Mouse (Mus musculus) neural tube, embryonic 15.5 days (tissue): ENCODE measurements around the gene Glb1. TPM values are rescaled to one million over a fixed set of nuclear protein-coding genes. Genes with fewer than 3 reads are reported as not detected.

Source experiments
- ATAC-seq: fragments of 200-750 bp; cut with Nextera tagmentation; 2 replicates; pipeline ENCODE4 v1.8.0; 2017; ENCODE audit warnings: mild to moderate bottlenecking, moderate TSS enrichment, moderate library complexity; ENCODE audit not compliant: low FRiP score
- H3K27ac ChIP-seq: fragments of 300-500 bp; sonication (generic); replicated peaks from 2 replicates; pipeline ENCODE4 v1.5.1; 2015; ENCODE audit warnings: mild to moderate bottlenecking, inconsistent platforms
- H3K27me3 ChIP-seq: fragments of 300-500 bp; sonication (generic); replicated peaks from 2 replicates; pipeline ENCODE4 v1.6.1; 2015; ENCODE audit warnings: inconsistent platforms
- H3K36me3 ChIP-seq: fragments of 300-500 bp; sonication (generic); 2 replicates; pipeline ENCODE4 v1.6.1; 2015; ENCODE audit warnings: inconsistent platforms
- H3K4me1 ChIP-seq: fragments of 300-500 bp; sonication (generic); 2 replicates; pipeline ENCODE4 v1.6.1; 2015; ENCODE audit warnings: inconsistent platforms
- H3K4me2 ChIP-seq: fragments of 300-500 bp; sonication (generic); 2 replicates; pipeline ENCODE4 v1.6.1; 2015; ENCODE audit warnings: inconsistent platforms, mild to moderate bottlenecking, moderate library complexity
- H3K4me3 ChIP-seq: fragments of 300-500 bp; sonication (generic); replicated peaks from 2 replicates; pipeline ENCODE4 v1.5.1; 2015; ENCODE audit warnings: mild to moderate bottlenecking, inconsistent platforms
- H3K9ac ChIP-seq: fragments of 300-500 bp; sonication (generic); replicated peaks from 2 replicates; pipeline ENCODE4 v1.6.1; 2015; ENCODE audit warnings: mild to moderate bottlenecking, inconsistent platforms
- H3K9me3 ChIP-seq: fragments of 300-500 bp; sonication (generic); replicated peaks from 2 replicates; pipeline ENCODE4 v1.6.1; 2016; ENCODE audit warnings: inconsistent platforms
- WGBS: fragments of 180-500 bp; shearing (Covaris S2); methylation state at CpG from one replicate; pipeline ENCODE4 v1.1.7; 2015; ENCODE audit warnings: mixed read lengths; 5-methylcytosine and 5-hydroxymethylcytosine counted together
- polyA plus RNA-seq: library from polyadenylated mRNA; unstranded; fragments of >200 nt; fragmentation: Nextera tagmentation; extraction: Ambion mirVana; gene quantifications from 2 replicates; pipeline ENCODE4 v1.2.1, GENCODE M21; 2015

Glb1 gene
- polyA plus RNA-seq, 1 experiment from 2014 or later = 30.9 TPM

- WGBS = 93% methylated on average over 12 of the region's 12 CpGs
- no peak overlapping the region for H3K4me3 ChIP-seq
- peaks cover 8% of the 10 kb centered on the region for H3K36me3 ChIP-seq
- H3K9me3 ChIP-seq = no peaks in the 10 kb centered on the region
- H3K27ac ChIP-seq = no peak overlapping the region
- H3K4me2 ChIP-seq = no peak overlapping the region
- no peak for ATAC-seq
- peaks cover 17% of the 10 kb centered on the region for H3K4me1 ChIP-seq
- no peak overlapping the region for H3K9ac ChIP-seq
- H3K27me3 ChIP-seq = no peaks in the 10 kb centered on the region
These were observed 1.2 kb upstream of the Glb1 start for GRCm38 (mm10) chr9:114399680-114400079.

- no peaks in the 10 kb centered on the region for H3K9me3 ChIP-seq
- H3K9ac ChIP-seq = peak overlapping the region; percentile 77
- H3K36me3 ChIP-seq = peaks cover 17% of the 10 kb centered on the region
- no peak for ATAC-seq
- peak overlapping the region; percentile 92 for H3K27ac ChIP-seq
- peak overlapping the region; percentile 76 for H3K4me2 ChIP-seq
- H3K4me3 ChIP-seq = peak overlapping the region; percentile 70
- peaks cover 17% of the 10 kb centered on the region for H3K4me1 ChIP-seq
- no peaks in the 10 kb centered on the region for H3K27me3 ChIP-seq
- WGBS = 26% methylated on average over 5 of the region's 5 CpGs
These were observed 308 bp upstream of the Glb1 start for GRCm38 (mm10) chr9:114400588-114400948.

- Histone ChIP-seq H3K4me3 (peak overlapping the region; percentile 70), H3K9ac (peak overlapping the region; percentile 77), H3K27me3 (no peaks in the 10 kb centered on the region), H3K4me1 (peaks cover 17% of the 10 kb centered on the region), H3K27ac (peak overlapping the region; percentile 92), H3K9me3 (no peaks in the 10 kb centered on the region), H3K36me3 (peaks cover 28% of the 10 kb centered on the region), H3K4me2 (peak overlapping the region; percentile 76)
- WGBS = 4% methylated on average over 16 of the region's 16 CpGs
- ATAC-seq = peak; percentile 48; the same call in 1 of the 2 replicates
These were observed 807 bp downstream of the Glb1 start for GRCm38 (mm10) chr9:114401685-114402080.

GRCm38 (mm10) chr9:114407676-114408075 lies 6.8 kb downstream of the Glb1 start:
- Histone ChIP-seq H3K36me3 (peaks cover 54% of the 10 kb centered on the region), H3K27me3 (no peaks in the 10 kb centered on the region), H3K9ac (no peak overlapping the region), H3K4me1 (peaks cover under 1% of the 10 kb centered on the region; the same call in 1 of the 2 replicates), H3K27ac (no peak overlapping the region), H3K4me2 (no peak overlapping the region), H3K9me3 (no peaks in the 10 kb centered on the region), H3K4me3 (no peak overlapping the region)
- ATAC-seq = no peak
- 79% methylated on average over 2 of the region's 2 CpGs for WGBS

GRCm38 (mm10) chr9:114410313-114410862 lies 9.5 kb downstream of the Glb1 start:
- Histone ChIP-seq H3K9me3 (no peaks in the 10 kb centered on the region), H3K27ac (no peak overlapping the region), H3K4me1 (no peaks in the 10 kb centered on the region), H3K27me3 (no peaks in the 10 kb centered on the region), H3K9ac (no peak overlapping the region), H3K36me3 (peaks cover 39% of the 10 kb centered on the region), H3K4me2 (no peak overlapping the region), H3K4me3 (no peak overlapping the region)
- no peak for ATAC-seq
- 96% methylated on average over 11 of the region's 11 CpGs for WGBS

- no peak for ATAC-seq
- Histone ChIP-seq H3K4me1 (no peaks in the 10 kb centered on the region), H3K36me3 (peaks cover 30% of the 10 kb centered on the region), H3K4me3 (no peak overlapping the region), H3K9ac (no peak overlapping the region), H3K9me3 (no peaks in the 10 kb centered on the region), H3K27ac (no peak overlapping the region), H3K27me3 (no peaks in the 10 kb centered on the region), H3K4me2 (no peak overlapping the region)
- 85% methylated on average over 5 of the region's 5 CpGs for WGBS
These were observed 10.4 kb downstream of the Glb1 start for GRCm38 (mm10) chr9:114411295-114411694.

- Histone ChIP-seq H3K27ac (no peak overlapping the region), H3K9ac (no peak overlapping the region), H3K4me3 (no peak overlapping the region), H3K9me3 (no peaks in the 10 kb centered on the region), H3K27me3 (no peaks in the 10 kb centered on the region), H3K4me1 (no peaks in the 10 kb centered on the region), H3K4me2 (no peak overlapping the region), H3K36me3 (peaks cover 26% of the 10 kb centered on the region)
- WGBS = 95% methylated on average over 9 of the region's 9 CpGs
- ATAC-seq = no peak
These were observed 11.5 kb downstream of the Glb1 start for GRCm38 (mm10) chr9:114412406-114412805.

GRCm38 (mm10) chr9:114413866-114414265 lies 13.0 kb downstream of the Glb1 start:
- Histone ChIP-seq H3K9me3 (no peaks in the 10 kb centered on the region), H3K4me2 (no peak overlapping the region), H3K27ac (no peak overlapping the region), H3K4me1 (no peaks in the 10 kb centered on the region), H3K27me3 (no peaks in the 10 kb centered on the region), H3K4me3 (no peak overlapping the region), H3K9ac (no peak overlapping the region), H3K36me3 (peaks cover 13% of the 10 kb centered on the region)
- WGBS = 91% methylated on average over 12 of the region's 12 CpGs
- ATAC-seq = no peak

- Histone ChIP-seq H3K9me3 (no peaks in the 10 kb centered on the region), H3K4me2 (no peak overlapping the region), H3K27me3 (no peaks in the 10 kb centered on the region), H3K9ac (no peak overlapping the region), H3K4me3 (no peak overlapping the region), H3K27ac (no peak overlapping the region), H3K4me1 (no peaks in the 10 kb centered on the region), H3K36me3 (0 out of 2 replicates have a peak, but pooled peaks cover 4% of the 10 kb centered on the region)
- WGBS = 23% methylated on average over 11 of the region's 11 CpGs
- ATAC-seq = no peak
These were observed 14.8 kb downstream of the Glb1 start for GRCm38 (mm10) chr9:114415701-114416100.

GRCm38 (mm10) chr9:114416646-114417517 lies 16.0 kb downstream of the Glb1 start:
- ATAC-seq = no peak
- Histone ChIP-seq H3K36me3 (no peaks in the 10 kb centered on the region), H3K9ac (no peak overlapping the region), H3K4me2 (no peak overlapping the region), H3K9me3 (no peaks in the 10 kb centered on the region), H3K4me1 (no peaks in the 10 kb centered on the region), H3K27ac (no peak overlapping the region), H3K4me3 (no peak overlapping the region), H3K27me3 (no peaks in the 10 kb centered on the region)
- WGBS = 92% methylated on average over 21 of the region's 21 CpGs

GRCm38 (mm10) chr9:114418187-114418586 lies 17.3 kb downstream of the Glb1 start:
- Histone ChIP-seq H3K4me1 (no peaks in the 10 kb centered on the region), H3K4me3 (no peak overlapping the region), H3K27ac (no peak overlapping the region), H3K27me3 (no peaks in the 10 kb centered on the region), H3K36me3 (no peaks in the 10 kb centered on the region), H3K9me3 (no peaks in the 10 kb centered on the region), H3K4me2 (no peak overlapping the region), H3K9ac (no peak overlapping the region)
- ATAC-seq = no peak
- WGBS = 75% methylated on average over 7 of the region's 7 CpGs

GRCm38 (mm10) chr9:114420443-114420842 lies 19.6 kb downstream of the Glb1 start:
- Histone ChIP-seq H3K36me3 (peaks cover 2% of the 10 kb centered on the region; the same call in 1 of the 2 replicates), H3K27ac (no peak overlapping the region), H3K9ac (no peak overlapping the region), H3K9me3 (no peaks in the 10 kb centered on the region), H3K27me3 (no peaks in the 10 kb centered on the region), H3K4me3 (no peak overlapping the region), H3K4me1 (no peaks in the 10 kb centered on the region), H3K4me2 (no peak overlapping the region)
- no peak for ATAC-seq
- WGBS = 91% methylated on average over 8 of the region's 8 CpGs
